Mouse (Mus musculus): Measurements from ENCODE around the gene Coq8b. TPM values are rescaled to one million over a fixed set of nuclear protein-coding genes. Genes with fewer than 3 reads are reported as not detected.
A peak's percentile ranks its signal among the peaks of the same experiment; 100 is the strongest.

The Coq8b gene
- 23.4 and 23.5 TPM in 2 replicates for polyA plus RNA-seq (2015; fragmentation: Nextera tagmentation; extraction: Ambion mirVana)

- Histone ChIP-seq H3K4me1 (replicated peaks; ENCODE audit: control insufficient read depth, insufficient read depth, low read length) (peaks cover 12% of the 10 kb centered on the region), H3K27me3 (ENCODE audit: control insufficient read depth, insufficient read depth, low read depth, low read length) (no peaks in the 10 kb centered on the region), H3K27ac (ENCODE audit: low read length) (peak within 1 kb of the TSS; percentile 60), H3K4me3 (ENCODE audit: low read length) (peak within 1 kb of the TSS; percentile 64), H3K36me3 (ENCODE audit: control insufficient read depth, insufficient read depth, low read length) (peaks cover 4% of the 10 kb centered on the region; the same call in 1 of the 2 replicates), H3K4me2 (ENCODE audit: low read depth, low read length) (peak within 1 kb of the TSS; percentile 80), H3K9me3 (ENCODE audit: control insufficient read depth, low read length) (no peaks in the 10 kb centered on the region), H3K9ac (ENCODE audit: low read length) (peak within 1 kb of the TSS; percentile 70)
- peak; percentile 91 for ATAC-seq (ENCODE audit: low read depth)
- under 1% methylated on average over 25 of the region's 25 CpGs for WGBS
Observed at GRCm38 (mm10) chr7:27232781-27233281, at the start of gene Coq8b. Gene Coq8b, plus strand, starts transcription at chr7:27233023.

- Histone ChIP-seq H3K27me3 (ENCODE audit: control insufficient read depth, insufficient read depth, low read depth, low read length) (no peaks in the 10 kb centered on the region), H3K4me1 (replicated peaks; ENCODE audit: control insufficient read depth, insufficient read depth, low read length) (peaks cover 4% of the 10 kb centered on the region; the same call in 1 of the 2 replicates), H3K9me3 (ENCODE audit: control insufficient read depth, low read length) (no peaks in the 10 kb centered on the region), H3K4me3 (ENCODE audit: low read length) (no peak overlapping the region), H3K27ac (ENCODE audit: low read length) (no peak overlapping the region), H3K36me3 (ENCODE audit: control insufficient read depth, insufficient read depth, low read length) (peaks cover 45% of the 10 kb centered on the region), H3K4me2 (ENCODE audit: low read depth, low read length) (no peak overlapping the region), H3K9ac (ENCODE audit: low read length) (no peak overlapping the region)
- ATAC-seq (ENCODE audit: low read depth) = no peak
- WGBS = 41% methylated on average over 3 of the region's 3 CpGs
Observed at GRCm38 (mm10) chr7:27184964-27185363, 47.9 kb upstream of the Coq8b start.

DNA sequence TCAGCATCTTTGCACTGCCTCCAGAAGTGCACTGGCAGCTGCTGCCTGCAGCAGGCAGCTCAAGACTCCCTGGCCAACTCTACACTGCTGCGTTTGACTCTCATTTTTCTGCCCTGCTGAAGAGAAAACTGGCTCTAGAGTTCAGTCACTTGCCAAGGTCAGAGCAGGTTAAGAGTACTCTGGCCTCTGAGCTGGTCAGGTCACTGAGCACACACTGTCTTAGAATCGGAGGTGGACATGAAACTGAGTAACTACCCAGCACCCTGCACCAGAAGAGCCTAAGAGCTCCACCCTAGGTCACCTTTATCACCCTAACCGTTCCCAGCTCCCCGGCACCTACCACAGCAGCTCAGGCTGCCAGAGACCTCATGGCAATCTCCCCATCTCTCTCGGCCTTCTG, 46.8 kb upstream of the Coq8b start:
- Histone ChIP-seq H3K36me3 (ENCODE audit: control insufficient read depth, insufficient read depth, low read length) (peaks cover 55% of the 10 kb centered on the region), H3K27me3 (ENCODE audit: control insufficient read depth, insufficient read depth, low read depth, low read length) (no peaks in the 10 kb centered on the region), H3K4me2 (ENCODE audit: low read depth, low read length) (no peak overlapping the region), H3K4me1 (replicated peaks; ENCODE audit: control insufficient read depth, insufficient read depth, low read length) (no peaks in the 10 kb centered on the region), H3K4me3 (ENCODE audit: low read length) (no peak overlapping the region), H3K9me3 (ENCODE audit: control insufficient read depth, low read length) (no peaks in the 10 kb centered on the region), H3K9ac (ENCODE audit: low read length) (no peak overlapping the region), H3K27ac (ENCODE audit: low read length) (no peak overlapping the region)
- 88% methylated on average over 5 of the region's 5 CpGs for whole genome bisulfite sequencing
- ATAC-seq (ENCODE audit: low read depth) = no peak

GRCm38 (mm10) chr7:27189271-27189931, 43.4 kb upstream of the Coq8b start:
- H3K36me3 ChIP-seq (ENCODE audit: control insufficient read depth, insufficient read depth, low read length) = peaks cover 81% of the 10 kb centered on the region
- H3K27me3 ChIP-seq (ENCODE audit: control insufficient read depth, insufficient read depth, low read depth, low read length) = no peaks in the 10 kb centered on the region
- no peak overlapping the region for H3K4me3 ChIP-seq (ENCODE audit: low read length)
- H3K4me2 ChIP-seq (ENCODE audit: low read depth, low read length) = no peak overlapping the region
- WGBS = 93% methylated on average over 10 of the region's 10 CpGs
- ATAC-seq (ENCODE audit: low read depth) = no peak
- no peaks in the 10 kb centered on the region for H3K9me3 ChIP-seq (ENCODE audit: control insufficient read depth, low read length)
- H3K4me1 ChIP-seq (replicated peaks; ENCODE audit: control insufficient read depth, insufficient read depth, low read length) = peaks cover 8% of the 10 kb centered on the region
- H3K9ac ChIP-seq (ENCODE audit: low read length) = no peak overlapping the region
- H3K27ac ChIP-seq (ENCODE audit: low read length) = no peak overlapping the region

DNA sequence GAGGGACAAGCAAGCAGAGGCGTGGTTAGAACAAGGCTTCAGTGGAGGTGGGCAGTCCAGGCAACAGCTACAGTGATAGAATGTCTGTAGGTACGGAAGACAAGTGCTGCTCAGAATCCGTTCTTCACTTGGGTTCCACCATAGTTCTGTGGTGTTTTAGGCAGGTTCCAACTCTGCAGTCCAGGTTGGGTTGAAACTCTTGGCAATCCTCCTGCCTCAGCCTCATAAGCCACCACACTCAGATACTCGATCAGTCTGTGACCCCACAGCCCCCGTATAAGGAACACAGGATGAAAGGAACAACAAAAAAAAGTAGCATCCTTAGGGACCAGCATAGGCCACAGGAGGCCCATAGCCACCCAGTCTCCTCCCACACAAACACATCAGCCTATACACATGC, 40.4 kb upstream of the Coq8b start:
- peaks cover 15% of the 10 kb centered on the region for H3K4me1 ChIP-seq (replicated peaks; ENCODE audit: control insufficient read depth, insufficient read depth, low read length)
- H3K27me3 ChIP-seq (ENCODE audit: control insufficient read depth, insufficient read depth, low read depth, low read length) = no peaks in the 10 kb centered on the region
- no peaks in the 10 kb centered on the region for H3K9me3 ChIP-seq (ENCODE audit: control insufficient read depth, low read length)
- H3K4me3 ChIP-seq (ENCODE audit: low read length) = no peak overlapping the region
- ATAC-seq (ENCODE audit: low read depth) = no peak
- H3K4me2 ChIP-seq (ENCODE audit: low read depth, low read length) = no peak overlapping the region
- H3K36me3 ChIP-seq (ENCODE audit: control insufficient read depth, insufficient read depth, low read length) = peaks cover 59% of the 10 kb centered on the region
- WGBS = 93% methylated on average over 5 of the region's 5 CpGs
- H3K27ac ChIP-seq (ENCODE audit: low read length) = no peak overlapping the region
- H3K9ac ChIP-seq (ENCODE audit: low read length) = no peak overlapping the region

- H3K4me2 ChIP-seq (ENCODE audit: low read depth, low read length) = no peak overlapping the region; the same call in 1 of the 2 replicates
- no peaks in the 10 kb centered on the region for H3K9me3 ChIP-seq (ENCODE audit: control insufficient read depth, low read length)
- H3K27me3 ChIP-seq (ENCODE audit: control insufficient read depth, insufficient read depth, low read depth, low read length) = no peaks in the 10 kb centered on the region
- H3K36me3 ChIP-seq (ENCODE audit: control insufficient read depth, insufficient read depth, low read length) = peaks cover 49% of the 10 kb centered on the region
- peak overlapping the region; percentile 22; the same call in 1 of the 2 replicates for H3K9ac ChIP-seq (ENCODE audit: low read length)
- no peak overlapping the region for H3K4me3 ChIP-seq (ENCODE audit: low read length)
- H3K4me1 ChIP-seq (replicated peaks; ENCODE audit: control insufficient read depth, insufficient read depth, low read length) = peaks cover 15% of the 10 kb centered on the region
- no peak overlapping the region for H3K27ac ChIP-seq (ENCODE audit: low read length)
- no peak for ATAC-seq (ENCODE audit: low read depth)
- 74% methylated on average over 4 of the region's 4 CpGs for WGBS
Observed at GRCm38 (mm10) chr7:27193731-27194130, 39.1 kb upstream of the Coq8b start.

- H3K9me3 ChIP-seq (ENCODE audit: control insufficient read depth, low read length) = no peaks in the 10 kb centered on the region
- under 1% methylated on average over 64 of the region's 64 CpGs for WGBS
- peak within 1 kb of the TSS; percentile 93 for H3K9ac ChIP-seq (ENCODE audit: low read length)
- peaks cover 15% of the 10 kb centered on the region for H3K4me1 ChIP-seq (replicated peaks; ENCODE audit: control insufficient read depth, insufficient read depth, low read length)
- peak within 1 kb of the TSS; percentile 72 for H3K4me2 ChIP-seq (ENCODE audit: low read depth, low read length)
- no peaks in the 10 kb centered on the region for H3K27me3 ChIP-seq (ENCODE audit: control insufficient read depth, insufficient read depth, low read depth, low read length)
- peak within 1 kb of the TSS; percentile 100 for H3K27ac ChIP-seq (ENCODE audit: low read length)
- H3K4me3 ChIP-seq (ENCODE audit: low read length) = peak within 1 kb of the TSS; percentile 85
- peak; percentile 99 for ATAC-seq (ENCODE audit: low read depth)
- peaks cover 26% of the 10 kb centered on the region for H3K36me3 ChIP-seq (ENCODE audit: control insufficient read depth, insufficient read depth, low read length)
Observed at GRCm38 (mm10) chr7:27195681-27196611, 36.9 kb upstream of the Coq8b start, which contains the start of the genes BC024978 and Snrpa. Gene BC024978, plus strand, starts transcription at chr7:27195781. Gene Snrpa, minus strand, starts transcription at chr7:27196271.

GRCm38 (mm10) chr7:27197136-27197535, 35.7 kb upstream of the Coq8b start:
- ATAC-seq (ENCODE audit: low read depth) = no peak
- H3K27ac ChIP-seq (ENCODE audit: low read length) = no peak overlapping the region
- H3K4me2 ChIP-seq (ENCODE audit: low read depth, low read length) = no peak overlapping the region
- no peaks in the 10 kb centered on the region for H3K27me3 ChIP-seq (ENCODE audit: control insufficient read depth, insufficient read depth, low read depth, low read length)
- peaks cover 15% of the 10 kb centered on the region for H3K36me3 ChIP-seq (ENCODE audit: control insufficient read depth, insufficient read depth, low read length)
- peaks cover 15% of the 10 kb centered on the region for H3K4me1 ChIP-seq (replicated peaks; ENCODE audit: control insufficient read depth, insufficient read depth, low read length)
- 80% methylated on average over 3 of the region's 3 CpGs for WGBS
- H3K9me3 ChIP-seq (ENCODE audit: control insufficient read depth, low read length) = no peaks in the 10 kb centered on the region
- H3K9ac ChIP-seq (ENCODE audit: low read length) = no peak overlapping the region
- no peak overlapping the region for H3K4me3 ChIP-seq (ENCODE audit: low read length)

DNA sequence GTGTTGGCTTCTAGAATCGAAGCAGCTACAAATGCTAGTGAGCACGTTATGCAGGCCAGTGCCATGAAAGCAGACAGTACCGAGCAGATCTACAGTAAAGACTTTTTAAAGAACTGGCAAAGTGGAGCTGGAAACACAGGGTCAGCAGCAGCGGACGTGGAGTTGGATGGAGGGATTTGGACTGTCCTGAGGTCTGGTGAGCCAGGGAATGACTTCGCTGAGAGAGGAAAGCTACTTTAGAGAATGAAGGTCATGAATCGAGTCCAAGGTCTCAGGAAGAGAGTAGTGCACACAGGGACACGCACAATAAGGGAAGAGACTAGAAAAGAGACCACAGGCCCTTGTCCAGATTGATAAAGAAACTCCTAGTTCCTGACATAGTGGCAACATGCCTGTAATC, 35.2 kb upstream of the Coq8b start:
- Histone ChIP-seq H3K27me3 (ENCODE audit: control insufficient read depth, insufficient read depth, low read depth, low read length) (no peaks in the 10 kb centered on the region), H3K4me3 (ENCODE audit: low read length) (no peak overlapping the region), H3K36me3 (ENCODE audit: control insufficient read depth, insufficient read depth, low read length) (peaks cover 10% of the 10 kb centered on the region), H3K4me1 (replicated peaks; ENCODE audit: control insufficient read depth, insufficient read depth, low read length) (peaks cover 15% of the 10 kb centered on the region), H3K9ac (ENCODE audit: low read length) (no peak overlapping the region), H3K4me2 (ENCODE audit: low read depth, low read length) (no peak overlapping the region), H3K9me3 (ENCODE audit: control insufficient read depth, low read length) (no peaks in the 10 kb centered on the region), H3K27ac (ENCODE audit: low read length) (no peak overlapping the region)
- 89% methylated on average over 8 of the region's 8 CpGs for WGBS
- no peak for ATAC-seq (ENCODE audit: low read depth)
